Mouse (Mus musculus) spleen, postnatal 36 days (tissue): Measurements from ENCODE around the gene Akt2.
"Not testable (repeated sequence)": the region's sequence is repeated elsewhere in the genome, so short reads cannot be mapped to it uniquely, and the experiment has no call there.

Experiments used
- DNase-seq, 2 experiments: peaks; one replicate each; pipeline ENCODE4 v3.0.0; 2022; ENCODE audit warnings: low spot score in 2 of 2, mixed read lengths in 1 of 2

Gene Akt2

GRCm38 (mm10) chr7:27612940-27613339 is 21.6 kb downstream of the Akt2 start:
- no peak for DNase-seq

GRCm38 (mm10) chr7:27613751-27614499 is 22.6 kb downstream of the Akt2 start:
- DNase-seq = no peak

- DNase-seq = no peak
Measured at GRCm38 (mm10) chr7:27621028-27621427, 29.7 kb downstream of the Akt2 start.

- no peak for DNase-seq
Measured at GRCm38 (mm10) chr7:27622234-27622633, 30.9 kb downstream of the Akt2 start.

GRCm38 (mm10) chr7:27624967-27625366 is 33.6 kb downstream of the Akt2 start:
- no peak for DNase-seq

- DNase-seq = no peak
Measured at GRCm38 (mm10) chr7:27627707-27628106, 36.4 kb downstream of the Akt2 start.

GRCm38 (mm10) chr7:27628190-27628589 is 36.8 kb downstream of the Akt2 start:
- DNase-seq = no peak

- not testable (repeated sequence) for DNase-seq
Measured at GRCm38 (mm10) chr7:27628816-27629215, 37.5 kb downstream of the Akt2 start.

- DNase-seq = no peak
Measured at GRCm38 (mm10) chr7:27631439-27631838, 40.1 kb downstream of the Akt2 start.

GRCm38 (mm10) chr7:27633166-27633565 is 41.8 kb downstream of the Akt2 start:
- DNase-seq = no peak

- DNase-seq = no peak
Measured at GRCm38 (mm10) chr7:27634691-27635090, 43.3 kb downstream of the Akt2 start.

GRCm38 (mm10) chr7:27635094-27635493 is 43.7 kb downstream of the Akt2 start:
- not testable (repeated sequence) for DNase-seq

- no peak for DNase-seq
Measured at GRCm38 (mm10) chr7:27644471-27644870, 53.1 kb downstream of the Akt2 start.

GRCm38 (mm10) chr7:27646516-27646915 is 55.2 kb downstream of the Akt2 start:
- no peak for DNase-seq

GRCm38 (mm10) chr7:27647281-27648002 is 56.1 kb downstream of the Akt2 start:
- no peak for DNase-seq

GRCm38 (mm10) chr7:27649723-27650122 is 58.4 kb downstream of the Akt2 start:
- no peak for DNase-seq

- DNase-seq = peak; percentile 43 to 58
Measured at GRCm38 (mm10) chr7:27650949-27651348, 59.6 kb downstream of the Akt2 start.

GRCm38 (mm10) chr7:27653681-27654437 is 62.5 kb downstream of the Akt2 start, which contains the start of gene Ttc9b:
TSS of gene Ttc9b (plus strand) at chr7:27653915.
- no peak for DNase-seq

- peak in 1 of 2 experiments; percentile 13 for DNase-seq
Measured at GRCm38 (mm10) chr7:27654607-27655276, 63.4 kb downstream of the Akt2 start.

- no peak for DNase-seq
Measured at GRCm38 (mm10) chr7:27655545-27655944, 64.2 kb downstream of the Akt2 start.

GRCm38 (mm10) chr7:27656600-27656999 is 65.2 kb downstream of the Akt2 start:
- no peak for DNase-seq
